Mouse (Mus musculus): ENCODE data around the gene Ifna5. TPM values are rescaled to one million over a fixed set of nuclear protein-coding genes. Genes with fewer than 3 reads are reported as not detected.
"Not testable (repeated sequence)": the region's sequence is repeated elsewhere in the genome, so short reads cannot be mapped to it uniquely, and the experiment has no call there.

Ifna5 gene
- not detected in 2 replicates for polyA plus RNA-seq (2014; fragmentation: Nextera tagmentation; extraction: Ambion mirVana)

DNA sequence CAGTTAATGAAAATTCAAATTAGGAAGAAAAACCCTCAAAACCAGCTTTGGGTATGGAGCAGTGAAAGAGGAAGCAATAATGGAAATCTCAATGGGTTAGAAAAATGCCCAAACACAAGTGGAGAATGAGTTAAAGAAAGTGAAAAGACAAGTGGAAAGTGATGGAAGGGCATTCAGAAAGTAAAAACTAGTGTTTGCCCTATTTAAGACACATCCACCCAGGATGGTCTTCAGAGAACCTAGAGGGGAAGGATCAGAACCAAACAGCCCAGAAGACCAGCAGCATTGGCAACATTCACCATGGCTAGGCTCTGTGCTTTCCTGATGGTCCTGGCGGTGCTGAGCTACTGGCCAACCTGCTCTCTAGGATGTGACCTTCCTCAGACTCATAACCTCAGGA, at the start of gene Ifna5:
Gene Ifna5 (plus strand): TSS at position 301 of the 400 bp plus-strand sequence.
- WGBS, result 86% methylated on average over 1 of the region's 1 CpGs

DNA sequence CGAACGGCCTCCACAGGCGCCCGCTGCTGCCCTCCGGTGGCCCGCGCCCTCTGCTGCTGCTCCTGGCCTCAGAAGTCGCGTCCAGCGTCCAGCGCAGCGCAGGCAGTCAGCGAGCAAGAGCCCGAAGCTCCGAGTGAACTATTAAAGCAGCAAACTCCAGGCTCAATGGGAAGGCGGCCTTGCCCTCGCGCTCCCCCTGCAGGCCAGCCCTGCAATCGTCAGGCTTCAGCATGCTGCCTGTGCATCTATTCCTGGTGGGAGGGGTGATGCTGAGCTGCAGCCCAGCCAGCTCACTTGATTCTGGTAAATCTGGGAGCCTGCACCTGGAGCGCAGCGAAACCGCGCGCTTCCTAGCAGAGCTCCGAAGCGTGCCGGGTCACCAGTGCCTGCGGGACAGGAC, 46.9 kb upstream of the Ifna5 start, which contains the start of gene Gm13277:
Gene Gm13277 (plus strand): TSS at position 231 of the 400 bp plus-strand sequence.
- not testable (repeated sequence) for H3K27ac ChIP-seq (ENCODE audit: low read depth, low read length); ATAC-seq (ENCODE audit: low FRiP score, low TSS enrichment); H3K4me1 ChIP-seq (ENCODE audit: control insufficient read depth, insufficient read depth, low read length); H3K27me3 ChIP-seq (ENCODE audit: control insufficient read depth, insufficient read depth, low read length); H3K4me2 ChIP-seq (replicated peaks; ENCODE audit: low read depth, low read length); H3K36me3 ChIP-seq (ENCODE audit: control insufficient read depth, insufficient read depth, low read length); H3K9ac ChIP-seq (ENCODE audit: low read depth, low read length); H3K9me3 ChIP-seq (ENCODE audit: control insufficient read depth, low read length); H3K4me3 ChIP-seq (ENCODE audit: low read length)
- WGBS, result 0% methylated on average over 1 of the region's 28 CpGs

More for the DNA sequence above, at the start of gene Ifna5:
- H3K4me2 ChIP-seq (replicated peaks; ENCODE audit: low read depth, low read length); H3K27ac ChIP-seq (ENCODE audit: low read depth, low read length); H3K4me3 ChIP-seq (ENCODE audit: low read length); H3K4me1 ChIP-seq (ENCODE audit: control insufficient read depth, insufficient read depth, low read length); H3K9ac ChIP-seq (ENCODE audit: low read depth, low read length); H3K36me3 ChIP-seq (ENCODE audit: control insufficient read depth, insufficient read depth, low read length); H3K9me3 ChIP-seq (ENCODE audit: control insufficient read depth, low read length); H3K27me3 ChIP-seq (ENCODE audit: control insufficient read depth, insufficient read depth, low read length); ATAC-seq (ENCODE audit: low FRiP score, low TSS enrichment): not testable (repeated sequence)

- not testable (repeated sequence) for H3K4me2 ChIP-seq (replicated peaks; ENCODE audit: low read depth, low read length); ATAC-seq (ENCODE audit: low FRiP score, low TSS enrichment); H3K36me3 ChIP-seq (ENCODE audit: control insufficient read depth, insufficient read depth, low read length); H3K4me1 ChIP-seq (ENCODE audit: control insufficient read depth, insufficient read depth, low read length); H3K9ac ChIP-seq (ENCODE audit: low read depth, low read length); H3K9me3 ChIP-seq (ENCODE audit: control insufficient read depth, low read length); H3K4me3 ChIP-seq (ENCODE audit: low read length); H3K27ac ChIP-seq (ENCODE audit: low read depth, low read length); H3K27me3 ChIP-seq (ENCODE audit: control insufficient read depth, insufficient read depth, low read length)
- no CpG with 5 or more reads among the region's 28 CpGs for WGBS
Measured at GRCm38 (mm10) chr4:88791250-88791649, 44.1 kb upstream of the Ifna5 start, which contains the start of gene Gm13278. Gene Gm13278 (plus strand): TSS chr4:88791550.

DNA sequence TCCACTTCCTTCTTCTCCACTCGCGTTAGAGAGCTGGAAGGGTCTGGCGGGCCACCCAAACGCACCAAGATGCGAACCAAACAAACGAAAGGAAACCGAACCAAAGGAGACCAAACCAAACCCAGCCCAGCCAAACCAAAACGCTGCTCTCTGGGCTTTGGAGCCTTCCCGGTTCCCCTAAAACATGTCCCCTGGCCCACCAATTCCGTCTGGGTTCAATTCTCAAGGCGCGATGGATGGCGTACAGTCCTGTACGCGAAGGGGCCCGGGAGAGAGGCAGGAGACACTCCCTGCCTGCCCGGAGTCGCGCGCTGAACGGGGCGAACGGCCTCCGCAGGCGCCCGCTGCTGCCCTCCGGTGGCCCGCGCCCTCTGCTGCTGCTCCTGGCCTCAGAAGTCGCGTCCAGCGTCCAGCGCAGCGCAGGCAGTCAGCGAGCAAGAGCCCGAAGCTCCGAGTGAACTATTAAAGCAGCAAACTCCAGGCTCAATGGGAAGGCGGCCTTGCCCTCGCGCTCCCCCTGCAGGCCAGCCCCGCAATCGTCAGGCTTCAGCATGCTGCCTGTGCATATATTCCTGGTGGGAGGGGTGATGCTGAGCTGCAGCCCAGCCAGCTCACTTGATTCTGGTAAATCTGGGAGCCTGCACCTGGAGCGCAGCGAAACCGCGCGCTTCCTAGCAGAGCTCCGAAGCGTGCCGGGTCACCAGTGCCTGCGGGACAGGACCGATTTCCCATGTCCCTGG, 41.2 kb upstream of the Ifna5 start, which contains the start of gene Gm13275:
Gene Gm13275 (plus strand): TSS at position 552 of the 740 bp plus-strand sequence.
- not testable (repeated sequence) for H3K9me3 ChIP-seq (ENCODE audit: control insufficient read depth, low read length); H3K27me3 ChIP-seq (ENCODE audit: control insufficient read depth, insufficient read depth, low read length); H3K4me3 ChIP-seq (ENCODE audit: low read length); H3K4me2 ChIP-seq (replicated peaks; ENCODE audit: low read depth, low read length); H3K36me3 ChIP-seq (ENCODE audit: control insufficient read depth, insufficient read depth, low read length); H3K4me1 ChIP-seq (ENCODE audit: control insufficient read depth, insufficient read depth, low read length); H3K9ac ChIP-seq (ENCODE audit: low read depth, low read length); ATAC-seq (ENCODE audit: low FRiP score, low TSS enrichment); H3K27ac ChIP-seq (ENCODE audit: low read depth, low read length)
- 0% methylated on average over 7 of the region's 52 CpGs for WGBS

GRCm38 (mm10) chr4:88797097-88797496, 38.2 kb upstream of the Ifna5 start, which contains the start of gene Gm13279:
Gene Gm13279 (plus strand): TSS chr4:88797397.
- H3K27ac ChIP-seq (ENCODE audit: low read depth, low read length); H3K36me3 ChIP-seq (ENCODE audit: control insufficient read depth, insufficient read depth, low read length); H3K9me3 ChIP-seq (ENCODE audit: control insufficient read depth, low read length); ATAC-seq (ENCODE audit: low FRiP score, low TSS enrichment); H3K9ac ChIP-seq (ENCODE audit: low read depth, low read length); H3K4me3 ChIP-seq (ENCODE audit: low read length); H3K27me3 ChIP-seq (ENCODE audit: control insufficient read depth, insufficient read depth, low read length); H3K4me2 ChIP-seq (replicated peaks; ENCODE audit: low read depth, low read length); H3K4me1 ChIP-seq (ENCODE audit: control insufficient read depth, insufficient read depth, low read length): not testable (repeated sequence)
- whole genome bisulfite sequencing, result no CpG with 5 or more reads among the region's 28 CpGs

DNA sequence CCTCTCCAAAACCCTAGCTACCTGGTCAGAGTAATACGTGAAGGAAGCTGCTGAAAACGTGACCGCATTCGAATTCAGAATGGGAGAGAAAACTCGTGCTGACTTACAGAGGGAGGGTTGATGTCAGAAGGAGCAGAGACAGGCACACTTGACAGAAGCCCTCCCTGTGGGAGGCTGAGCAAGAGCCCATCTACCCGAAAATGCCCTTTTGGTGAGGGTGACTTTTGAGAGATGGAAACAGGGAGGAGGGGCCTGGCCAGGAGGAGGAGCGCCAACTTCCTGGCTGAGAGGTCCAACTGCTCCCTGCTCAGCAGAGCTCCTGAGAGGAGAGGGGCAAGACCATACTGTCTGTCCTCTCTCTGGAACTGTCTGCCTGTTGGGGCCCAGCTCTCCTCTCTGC, 36.0 kb upstream of the Ifna5 start, which contains the start of gene Gm13285:
Gene Gm13285 (plus strand): TSS at position 301 of the 400 bp plus-strand sequence.
- ATAC-seq (ENCODE audit: low FRiP score, low TSS enrichment); H3K27me3 ChIP-seq (ENCODE audit: control insufficient read depth, insufficient read depth, low read length); H3K27ac ChIP-seq (ENCODE audit: low read depth, low read length); H3K36me3 ChIP-seq (ENCODE audit: control insufficient read depth, insufficient read depth, low read length); H3K4me3 ChIP-seq (ENCODE audit: low read length); H3K9ac ChIP-seq (ENCODE audit: low read depth, low read length); H3K9me3 ChIP-seq (ENCODE audit: control insufficient read depth, low read length); H3K4me1 ChIP-seq (ENCODE audit: control insufficient read depth, insufficient read depth, low read length); H3K4me2 ChIP-seq (replicated peaks; ENCODE audit: low read depth, low read length): not testable (repeated sequence)
- whole genome bisulfite sequencing, result 3% methylated on average over 3 of the region's 7 CpGs

DNA sequence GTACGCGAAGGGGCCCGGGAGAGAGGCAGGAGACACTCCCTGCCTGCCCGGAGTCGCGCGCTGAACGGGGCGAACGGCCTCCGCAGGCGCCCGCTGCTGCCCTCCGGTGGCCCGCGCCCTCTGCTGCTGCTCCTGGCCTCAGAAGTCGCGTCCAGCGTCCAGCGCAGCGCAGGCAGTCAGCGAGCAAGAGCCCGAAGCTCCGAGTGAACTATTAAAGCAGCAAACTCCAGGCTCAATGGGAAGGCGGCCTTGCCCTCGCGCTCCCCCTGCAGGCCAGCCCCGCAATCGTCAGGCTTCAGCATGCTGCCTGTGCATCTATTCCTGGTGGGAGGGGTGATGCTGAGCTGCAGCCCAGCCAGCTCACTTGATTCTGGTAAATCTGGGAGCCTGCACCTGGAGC, 32.4 kb upstream of the Ifna5 start, which contains the start of gene Gm13287:
Gene Gm13287 (plus strand): TSS at position 301 of the 400 bp plus-strand sequence.
- H3K9me3 ChIP-seq (ENCODE audit: control insufficient read depth, low read length); H3K4me2 ChIP-seq (replicated peaks; ENCODE audit: low read depth, low read length); H3K27ac ChIP-seq (ENCODE audit: low read depth, low read length); H3K4me1 ChIP-seq (ENCODE audit: control insufficient read depth, insufficient read depth, low read length); H3K36me3 ChIP-seq (ENCODE audit: control insufficient read depth, insufficient read depth, low read length); H3K27me3 ChIP-seq (ENCODE audit: control insufficient read depth, insufficient read depth, low read length); H3K9ac ChIP-seq (ENCODE audit: low read depth, low read length); ATAC-seq (ENCODE audit: low FRiP score, low TSS enrichment); H3K4me3 ChIP-seq (ENCODE audit: low read length): not testable (repeated sequence)
- no CpG with 5 or more reads among the region's 29 CpGs for WGBS

GRCm38 (mm10) chr4:88805231-88805630, 30.1 kb upstream of the Ifna5 start, which contains the start of gene Gm13288:
Gene Gm13288 (plus strand): TSS chr4:88805531.
- not testable (repeated sequence) for H3K4me1 ChIP-seq (ENCODE audit: control insufficient read depth, insufficient read depth, low read length); H3K9me3 ChIP-seq (ENCODE audit: control insufficient read depth, low read length); ATAC-seq (ENCODE audit: low FRiP score, low TSS enrichment); H3K27me3 ChIP-seq (ENCODE audit: control insufficient read depth, insufficient read depth, low read length); H3K36me3 ChIP-seq (ENCODE audit: control insufficient read depth, insufficient read depth, low read length); H3K4me3 ChIP-seq (ENCODE audit: low read length); H3K4me2 ChIP-seq (replicated peaks; ENCODE audit: low read depth, low read length); H3K27ac ChIP-seq (ENCODE audit: low read depth, low read length); H3K9ac ChIP-seq (ENCODE audit: low read depth, low read length)
- WGBS, result no CpG with 5 or more reads among the region's 8 CpGs

DNA sequence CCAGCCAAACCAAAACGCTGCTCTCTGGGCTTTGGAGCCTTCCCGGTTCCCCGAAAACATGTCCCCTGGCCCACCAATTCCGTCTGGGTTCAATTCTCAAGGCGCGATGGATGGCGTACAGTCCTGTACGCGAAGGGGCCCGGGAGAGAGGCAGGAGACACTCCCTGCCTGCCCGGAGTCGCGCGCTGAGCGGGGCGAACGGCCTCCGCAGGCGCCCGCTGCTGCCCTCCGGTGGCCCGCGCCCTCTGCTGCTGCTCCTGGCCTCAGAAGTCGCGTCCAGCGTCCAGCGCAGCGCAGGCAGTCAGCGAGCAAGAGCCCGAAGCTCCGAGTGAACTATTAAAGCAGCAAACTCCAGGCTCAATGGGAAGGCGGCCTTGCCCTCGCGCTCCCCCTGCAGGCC, 29.6 kb upstream of the Ifna5 start:
- H3K27ac ChIP-seq (ENCODE audit: low read depth, low read length); ATAC-seq (ENCODE audit: low FRiP score, low TSS enrichment): not testable (repeated sequence)
- WGBS, result 0% methylated on average over 13 of the region's 34 CpGs

More for the DNA sequence above, 29.6 kb upstream of the Ifna5 start:
- not testable (repeated sequence) for H3K4me2 ChIP-seq (replicated peaks; ENCODE audit: low read depth, low read length); H3K9me3 ChIP-seq (ENCODE audit: control insufficient read depth, low read length); H3K27me3 ChIP-seq (ENCODE audit: control insufficient read depth, insufficient read depth, low read length); H3K9ac ChIP-seq (ENCODE audit: low read depth, low read length); H3K36me3 ChIP-seq (ENCODE audit: control insufficient read depth, insufficient read depth, low read length); H3K4me3 ChIP-seq (ENCODE audit: low read length); H3K4me1 ChIP-seq (ENCODE audit: control insufficient read depth, insufficient read depth, low read length)
